Mouse (Mus musculus) kidney, postnatal 4 days (tissue): ENCODE data around the gene Smyd3.

Source experiments
- DNase-seq, 2 experiments: peaks; one replicate each; pipeline ENCODE4 v3.0.0; 2021; ENCODE audit warnings: mixed read lengths in 2 of 2

Smyd3 gene

DNA sequence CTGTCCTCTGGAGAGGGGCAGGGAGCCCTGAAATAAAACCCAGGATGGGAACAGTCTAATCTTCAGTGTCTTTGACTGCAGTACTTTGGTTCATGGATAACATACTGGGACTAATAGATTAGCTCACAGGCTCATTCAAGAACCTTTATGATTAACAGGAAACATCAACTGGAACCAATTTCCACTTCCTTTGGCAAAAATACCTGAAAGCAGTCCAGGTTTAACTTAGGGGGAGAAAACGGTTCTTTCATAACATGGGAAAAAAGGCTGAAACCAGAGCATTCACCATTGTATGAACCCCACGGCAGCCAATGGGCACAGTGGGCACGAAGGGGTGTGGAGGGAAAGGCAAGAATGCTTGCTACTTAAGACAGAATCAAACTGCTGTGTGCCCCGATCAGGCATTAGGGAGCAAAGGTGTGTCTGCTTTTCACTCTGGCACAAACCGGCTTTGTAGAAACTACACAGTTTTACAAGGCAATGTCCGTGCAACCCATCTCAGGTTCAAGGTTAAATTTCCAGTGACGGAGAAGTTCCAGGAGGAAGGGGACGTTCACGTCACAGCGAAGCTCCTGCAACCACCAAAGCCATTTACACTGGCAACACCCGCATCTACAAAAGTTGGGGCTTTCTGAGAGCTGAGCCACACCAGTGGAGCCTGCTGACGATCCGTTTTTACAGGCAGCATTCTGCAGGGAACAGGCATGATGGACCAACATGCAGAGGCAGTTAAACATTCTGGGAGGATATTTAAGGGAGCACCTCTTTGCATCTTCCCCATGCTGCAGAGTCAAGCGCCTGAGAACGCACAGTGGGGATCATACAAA, 458.3 kb downstream of the Smyd3 start:
- DNase-seq = peak in 1 of 2 experiments; percentile 26

DNA sequence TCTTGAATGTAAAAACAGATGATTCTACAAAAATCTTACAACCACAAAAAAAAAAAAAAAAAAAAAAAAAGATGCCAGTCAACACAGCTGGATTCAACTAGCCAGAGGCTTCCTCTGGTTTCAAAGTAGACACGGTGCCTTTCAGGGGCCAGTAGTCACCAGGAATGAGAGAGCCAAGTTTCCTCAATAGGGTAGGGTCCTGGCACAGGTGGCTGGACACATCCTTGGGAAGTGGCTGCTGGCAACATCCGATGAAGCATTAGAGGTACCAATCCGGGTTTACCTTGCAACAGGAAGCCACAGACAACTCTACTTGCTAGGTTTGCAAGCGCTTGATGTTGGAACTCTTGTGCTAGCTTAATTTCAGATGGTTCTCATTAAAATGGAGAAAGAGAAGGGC, 459.2 kb downstream of the Smyd3 start:
- no peak for DNase-seq

DNA sequence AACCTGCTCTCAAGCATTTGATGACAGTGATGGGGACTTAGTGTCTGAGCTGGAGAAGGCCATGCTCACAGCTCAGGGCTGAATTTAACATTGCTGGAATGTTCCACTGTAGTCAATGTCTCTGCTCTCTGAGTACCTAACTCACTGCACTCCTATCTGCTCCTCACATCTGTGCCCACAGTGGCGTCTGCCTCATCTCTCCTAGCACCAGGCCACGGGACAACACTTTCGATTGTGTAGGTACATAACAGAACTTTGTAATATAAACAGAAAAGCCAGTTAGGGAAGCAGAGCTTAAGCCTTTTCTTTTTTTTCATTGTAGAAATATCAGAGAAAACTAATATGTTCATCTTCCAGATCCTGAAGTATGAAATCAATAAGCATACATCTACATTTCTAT, 462.1 kb downstream of the Smyd3 start:
- no peak for DNase-seq

DNA sequence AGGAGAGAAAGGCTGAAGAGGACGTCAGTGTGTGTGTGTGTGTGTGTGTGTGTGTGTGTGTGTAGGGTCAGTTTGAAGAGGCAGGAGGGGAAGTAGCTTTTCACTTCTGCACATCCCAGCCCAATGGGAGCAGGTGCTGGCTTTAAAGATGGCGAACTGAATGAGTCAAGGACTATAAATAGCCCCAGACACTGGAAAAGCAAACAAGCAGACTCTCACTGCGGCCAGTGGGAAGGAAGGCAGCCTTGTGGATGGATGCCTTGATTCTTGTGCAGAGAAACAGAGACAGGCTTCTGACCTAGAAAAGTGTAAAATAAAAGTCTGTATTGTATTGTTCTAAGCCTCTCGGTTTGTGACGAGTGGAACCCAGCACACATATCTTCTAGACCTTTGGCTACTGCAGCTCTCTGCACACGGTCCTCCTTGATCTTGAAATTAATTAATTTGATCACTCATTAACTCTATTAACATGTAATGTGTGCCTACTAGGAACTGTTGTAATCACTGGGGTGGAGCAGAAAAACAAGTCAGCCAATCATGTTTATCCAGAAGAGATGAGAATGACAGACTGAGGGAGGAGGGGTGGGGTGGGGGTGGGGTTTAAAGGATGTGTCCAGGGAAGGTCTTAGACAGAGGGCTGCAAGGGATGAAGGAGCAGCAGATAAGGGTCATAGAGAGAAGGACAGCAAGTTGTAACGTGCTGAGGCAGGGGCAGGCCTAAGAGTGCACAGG, 463.3 kb downstream of the Smyd3 start:
- peak in 1 of 2 experiments; percentile 15 for DNase-seq

DNA sequence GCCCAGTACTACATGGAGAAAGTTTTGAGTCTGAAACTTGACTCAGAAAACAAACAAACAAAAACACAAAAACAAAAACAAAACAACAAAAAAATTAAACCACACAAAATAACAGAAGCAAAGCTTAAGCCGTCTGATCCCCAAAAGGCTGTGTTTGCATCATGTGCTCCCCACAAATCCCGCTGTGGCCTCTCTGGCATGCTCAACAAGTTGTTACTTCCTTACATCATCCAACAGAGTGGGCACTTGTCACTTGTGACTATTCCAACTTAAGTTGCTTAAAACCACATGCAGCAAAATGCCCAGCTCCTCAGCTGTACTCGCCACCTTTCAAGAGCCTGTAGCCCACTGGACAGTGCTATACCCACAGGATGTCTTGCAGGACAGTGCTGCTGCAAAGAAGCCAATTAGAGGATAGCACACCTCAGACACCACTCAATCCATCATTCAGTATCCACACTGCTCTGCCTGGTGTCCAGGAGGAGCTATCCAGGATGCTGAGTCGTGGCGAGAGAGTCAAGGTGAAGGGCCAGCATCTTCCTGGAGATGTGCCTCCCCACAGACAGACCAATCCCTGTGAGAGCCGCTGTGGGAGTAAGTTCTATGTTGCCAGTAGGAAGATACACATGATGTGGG, 465.2 kb downstream of the Smyd3 start:
- no peak for DNase-seq

DNA sequence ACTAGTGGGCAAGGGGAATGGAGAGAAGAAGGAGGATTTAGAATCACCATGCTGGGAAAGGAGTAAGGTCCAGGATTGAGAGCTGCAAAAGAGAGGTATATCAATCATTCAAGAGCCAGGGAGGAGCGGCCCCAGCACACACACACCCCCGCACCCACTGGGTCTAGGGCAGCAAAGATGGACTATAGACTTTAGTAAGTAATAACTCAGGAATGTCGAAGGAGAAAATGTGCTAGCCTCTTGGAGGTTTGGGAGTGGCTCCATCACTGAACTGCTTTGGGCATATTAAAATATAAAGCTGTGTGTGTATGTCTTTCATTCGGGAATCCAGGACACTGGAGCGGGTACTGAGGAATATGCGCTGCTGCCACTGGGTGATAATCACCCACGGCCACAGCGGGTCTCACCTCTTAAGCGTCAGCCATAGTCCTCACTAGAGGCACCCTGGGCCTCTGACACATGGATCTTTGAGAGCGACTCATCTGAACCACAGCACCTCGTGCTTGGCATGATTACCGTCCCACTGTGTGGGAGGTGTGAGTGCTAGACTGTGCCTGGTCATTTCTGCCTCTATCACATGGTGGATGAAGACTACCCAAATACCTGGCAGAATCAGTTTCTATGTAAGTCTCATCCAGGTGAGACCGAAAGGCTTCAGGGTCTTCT, 469.8 kb downstream of the Smyd3 start:
- no peak for DNase-seq

DNA sequence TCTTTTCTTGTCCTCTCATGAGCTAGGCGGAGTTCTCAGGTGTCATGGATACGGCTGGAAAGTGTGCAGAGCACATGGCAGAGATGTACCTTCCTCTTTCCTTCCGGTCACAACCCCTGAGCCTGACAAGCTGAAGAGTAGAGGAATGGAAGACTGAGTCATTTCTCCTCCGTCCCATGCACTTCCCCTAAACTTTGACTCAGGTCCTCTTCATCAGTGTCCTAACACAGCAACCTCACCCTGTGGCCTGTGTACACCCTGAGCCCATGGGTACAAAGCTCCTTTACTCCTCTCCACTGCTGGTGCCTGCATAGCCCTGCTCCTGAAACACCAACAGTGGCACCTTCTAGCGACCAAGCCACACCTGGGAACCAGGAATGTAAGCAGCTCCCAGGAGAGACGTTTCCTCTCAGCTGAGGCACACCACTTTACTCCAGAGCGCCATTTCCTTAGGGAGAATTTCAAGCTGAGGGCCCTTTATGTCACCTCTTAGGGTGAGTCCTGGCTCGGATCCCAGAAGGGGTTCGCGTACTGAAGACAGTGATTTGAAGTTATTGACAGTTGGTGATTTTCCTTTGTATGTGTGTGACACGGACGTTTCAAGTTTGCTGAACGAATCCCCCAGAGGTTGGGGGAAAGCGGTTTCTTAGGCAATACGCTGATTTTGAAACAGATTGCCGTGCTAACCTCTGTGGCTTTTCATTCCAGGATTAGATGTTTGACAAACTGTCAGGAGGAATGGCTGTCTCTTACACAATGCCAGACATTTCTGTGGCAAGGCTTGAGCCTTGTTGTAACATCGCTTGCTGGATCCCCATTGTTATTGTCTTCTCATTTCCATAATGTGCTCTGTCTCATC, 471.8 kb downstream of the Smyd3 start:
- no peak for DNase-seq

DNA sequence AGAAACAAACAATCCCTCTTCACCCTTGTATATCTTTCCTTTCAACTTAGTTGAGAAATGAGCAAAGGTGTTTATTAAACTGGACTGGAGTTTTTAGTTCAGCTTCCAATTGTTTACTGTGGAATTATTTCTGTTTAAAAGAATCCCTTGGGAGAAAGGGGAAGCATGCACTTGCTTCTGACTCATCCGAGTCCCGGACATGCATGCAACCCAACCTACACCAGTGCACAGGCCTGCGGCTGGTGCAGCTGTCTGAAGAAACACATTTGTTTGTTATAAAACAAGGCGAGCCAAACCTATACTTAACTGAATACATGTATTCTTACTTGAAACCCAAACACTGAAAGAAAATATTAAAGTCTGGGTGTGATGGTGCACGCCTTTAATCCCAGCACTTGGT, 473.7 kb downstream of the Smyd3 start:
- DNase-seq = no peak

DNA sequence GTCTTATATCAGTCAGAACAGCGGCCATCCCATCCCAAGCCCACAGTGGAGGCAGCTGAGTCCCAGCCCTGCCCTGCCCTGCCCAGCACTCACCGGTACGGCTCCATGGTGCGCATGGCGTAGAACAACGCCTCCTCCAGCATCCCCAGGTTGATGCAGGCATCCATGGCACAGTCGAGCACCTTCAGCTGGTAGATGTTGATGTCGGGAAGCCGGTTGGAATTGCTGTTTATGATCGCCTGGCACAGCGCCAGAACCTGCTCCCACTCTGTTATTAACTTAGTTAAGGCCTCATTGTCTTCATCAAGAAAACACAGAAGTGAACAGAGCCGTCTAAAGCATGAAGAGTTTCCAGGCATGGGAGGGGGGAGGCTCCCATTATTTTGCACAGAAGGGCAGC, 474.2 kb downstream of the Smyd3 start:
- DNase-seq = peak; percentile 57 to 65

DNA sequence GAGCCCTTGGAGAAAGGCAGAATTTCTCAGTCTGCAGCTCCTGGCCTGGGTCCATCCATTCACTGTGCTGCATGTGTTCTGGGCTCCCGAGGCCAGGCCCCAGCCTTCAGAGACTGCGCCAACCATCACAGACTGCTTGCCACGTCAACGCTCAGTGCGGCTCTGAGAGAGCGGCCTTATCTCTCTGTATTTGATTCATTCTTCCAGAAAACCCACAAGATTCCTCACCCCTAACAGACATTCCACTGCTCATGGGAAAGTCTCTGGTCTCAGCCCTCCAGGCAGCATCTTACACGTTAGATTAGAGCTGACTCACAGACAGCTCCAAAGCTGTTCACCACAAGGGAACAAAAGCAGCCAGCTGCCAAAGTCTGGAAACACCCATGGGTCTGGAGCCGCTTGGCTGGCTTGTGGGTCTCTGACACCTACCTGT, 475.9 kb downstream of the Smyd3 start:
- DNase-seq = peak; percentile 62 to 73

DNA sequence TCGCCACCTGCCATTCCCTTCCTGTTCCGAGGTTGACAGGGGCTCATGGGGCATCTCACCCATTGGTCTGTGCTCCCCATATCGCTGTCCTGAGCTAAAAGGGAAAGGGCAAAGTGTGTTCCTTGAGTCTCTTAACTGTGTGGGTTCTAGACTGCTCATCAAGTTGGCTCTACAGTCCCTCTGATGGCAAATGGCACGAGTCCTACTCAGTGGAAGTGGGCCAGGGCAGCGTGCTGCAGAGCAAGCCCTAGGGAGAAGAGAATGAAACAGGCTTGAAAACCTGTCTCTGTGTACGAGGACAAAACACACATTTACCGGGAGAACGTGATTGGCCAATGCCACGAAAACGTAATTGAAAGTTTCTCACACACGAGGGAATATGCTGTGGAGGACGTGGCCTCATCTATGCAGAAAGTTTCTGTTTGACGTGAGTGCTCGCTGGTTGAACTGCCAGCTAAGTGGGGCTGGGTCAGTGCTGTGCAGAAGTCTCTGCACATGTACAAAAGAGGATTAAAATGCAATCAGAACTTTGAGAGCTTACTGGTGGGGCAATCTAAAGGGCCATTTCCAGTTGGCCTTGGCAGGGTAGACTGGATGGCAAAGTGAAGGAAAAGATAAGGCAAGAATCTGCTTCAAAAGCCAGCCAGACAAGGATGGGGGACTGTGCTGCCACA, 476.5 kb downstream of the Smyd3 start:
- DNase-seq = no peak

DNA sequence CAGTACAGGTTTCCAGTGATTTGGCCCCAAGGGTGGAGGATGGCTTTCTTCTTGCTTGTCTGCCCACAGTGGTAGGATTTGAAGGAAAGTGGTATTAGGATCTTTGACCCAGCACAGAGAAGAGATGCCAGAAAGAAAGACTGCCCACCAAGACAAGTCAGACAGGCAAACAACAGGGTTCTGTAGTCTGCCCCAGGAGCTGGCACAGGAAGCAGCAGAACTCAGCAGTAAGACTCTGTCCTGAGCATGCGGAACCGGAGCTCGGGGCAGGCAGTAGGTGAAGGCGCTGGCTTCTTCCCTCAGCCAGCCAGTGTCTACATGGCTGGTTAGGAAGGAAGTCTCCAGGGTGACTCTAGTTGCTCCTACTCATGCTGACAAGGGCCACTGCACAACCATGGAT, 479.0 kb downstream of the Smyd3 start:
- DNase-seq = no peak

DNA sequence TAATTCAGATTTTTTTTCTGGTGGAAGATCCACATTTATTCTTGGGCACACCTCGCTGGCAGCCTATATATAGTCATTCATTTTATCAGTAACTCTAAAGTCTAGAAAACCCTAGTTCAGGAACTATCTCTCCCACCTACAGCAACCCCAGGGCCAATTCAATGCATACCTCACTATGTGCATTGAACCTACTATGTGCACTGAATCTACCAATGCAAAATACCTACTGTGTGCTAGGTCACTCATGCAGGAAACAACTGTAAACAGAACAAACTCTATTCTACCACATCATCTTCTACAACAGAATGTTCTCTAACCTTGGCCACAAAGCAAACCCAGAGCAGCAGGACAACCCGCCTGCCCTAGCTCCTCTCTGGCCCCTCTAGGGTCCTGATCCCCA, 484.9 kb downstream of the Smyd3 start:
- no peak for DNase-seq

DNA sequence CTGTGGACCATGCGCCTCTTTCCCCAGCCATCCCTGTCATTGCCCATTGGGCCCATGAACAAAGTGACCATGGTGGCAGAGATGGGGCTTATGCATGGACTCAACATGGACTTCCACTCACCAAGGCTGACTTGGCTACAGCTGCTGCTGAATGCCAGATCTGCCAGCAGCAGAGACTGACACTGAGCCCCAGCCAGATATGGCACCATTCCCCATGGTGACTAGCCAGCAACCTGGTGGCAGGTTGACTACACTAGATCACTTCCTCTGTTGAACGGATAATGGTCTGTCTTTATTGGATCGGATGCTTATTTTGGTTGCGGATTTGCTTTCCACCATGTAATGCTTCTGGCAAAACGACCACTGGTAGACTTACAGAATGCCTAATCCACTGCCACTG, 486.3 kb downstream of the Smyd3 start:
- no peak for DNase-seq

DNA sequence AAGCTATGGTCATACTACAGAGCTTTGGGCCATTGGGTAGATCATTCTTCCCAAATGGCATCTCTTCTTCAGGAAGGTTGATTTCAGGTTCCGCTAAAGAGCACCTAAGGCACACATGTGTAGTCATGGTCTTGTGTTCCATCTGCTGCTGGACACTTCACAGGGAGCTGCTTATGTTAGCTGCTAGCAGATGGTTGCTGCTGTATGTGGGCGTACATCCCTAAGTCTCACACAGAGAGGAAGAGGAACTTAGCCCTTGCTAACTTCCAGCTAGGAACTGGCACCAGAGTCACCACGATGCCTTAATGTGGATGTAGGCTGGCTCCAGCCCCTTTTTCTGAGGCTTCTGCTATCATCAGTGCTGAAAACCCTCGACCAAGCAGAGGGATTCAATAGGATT, 491.2 kb downstream of the Smyd3 start:
- no peak for DNase-seq

DNA sequence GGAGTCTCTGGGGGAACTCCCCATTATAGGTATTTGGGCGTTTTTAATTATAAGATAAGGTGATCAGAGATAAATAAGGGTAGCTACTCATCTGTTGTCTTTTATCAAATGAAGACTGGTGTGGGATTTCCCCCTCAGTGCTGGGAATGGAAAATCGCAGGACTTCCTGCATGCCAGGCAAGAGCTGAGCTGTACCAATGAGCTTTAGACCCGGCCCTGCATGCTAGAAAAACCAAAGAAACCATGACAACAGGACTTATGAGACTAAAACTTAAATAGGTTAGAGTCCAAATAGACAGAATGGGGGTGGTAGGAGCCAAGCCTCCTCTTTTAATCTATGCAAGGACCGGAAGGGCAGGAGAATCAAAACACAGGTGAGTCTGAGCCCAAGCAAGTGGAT, 492.7 kb downstream of the Smyd3 start:
- no peak for DNase-seq

DNA sequence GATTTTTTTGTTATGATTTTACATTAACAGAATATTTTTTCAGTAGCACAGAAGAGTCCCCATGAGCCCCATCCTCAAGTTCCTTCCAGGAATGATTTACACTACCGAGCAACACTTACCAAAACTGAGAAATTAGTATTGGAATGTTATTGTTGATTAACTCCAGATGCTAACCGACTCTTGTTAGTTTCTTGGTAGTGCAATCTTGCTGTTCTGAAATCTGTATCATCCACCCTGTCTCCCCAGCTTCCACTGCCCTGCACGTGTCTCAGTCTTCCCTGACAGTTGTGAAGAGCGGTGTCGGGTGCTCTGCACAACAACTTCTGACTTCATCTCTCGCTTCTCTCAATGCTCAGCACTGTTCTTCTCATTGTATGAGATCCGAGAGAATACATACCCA, 494.4 kb downstream of the Smyd3 start:
- no peak for DNase-seq

DNA sequence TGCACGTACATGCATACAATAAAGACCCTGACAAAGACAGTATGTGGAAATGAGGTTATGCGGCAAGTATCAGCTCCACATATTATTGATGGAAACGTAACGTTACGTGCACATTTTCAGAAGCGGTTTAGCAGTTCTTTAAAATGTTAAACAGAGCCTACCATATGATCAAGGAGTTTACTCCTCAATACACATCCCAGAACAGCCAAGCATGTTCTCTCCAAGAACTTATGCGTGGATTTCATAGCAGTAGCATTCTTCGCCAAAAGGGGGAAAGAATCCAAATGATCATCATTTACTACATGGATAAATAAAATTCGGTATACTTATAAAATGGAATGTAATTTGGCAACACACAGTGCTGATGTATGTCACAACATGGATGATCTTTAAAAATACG, 500.4 kb downstream of the Smyd3 start:
- no peak for DNase-seq

DNA sequence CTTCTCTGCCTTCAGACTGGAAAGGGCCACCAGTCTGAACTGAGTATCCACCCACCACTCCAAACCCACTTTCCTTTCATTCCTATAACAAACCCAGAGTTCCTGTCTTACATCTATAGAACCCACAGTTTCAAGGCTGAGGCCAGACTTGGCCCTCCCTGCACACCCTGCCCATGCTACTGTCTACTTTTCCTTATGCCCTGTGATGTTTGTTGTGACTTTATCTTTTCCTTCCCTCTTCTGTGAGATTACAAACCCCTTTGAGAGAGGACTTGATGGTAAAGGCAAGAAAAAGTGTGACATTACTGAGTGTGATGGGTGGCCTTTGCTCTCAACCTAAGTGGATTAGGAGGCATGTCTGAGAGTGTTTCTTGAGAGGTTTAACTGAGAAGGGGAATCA, 504.8 kb downstream of the Smyd3 start:
- no peak for DNase-seq

DNA sequence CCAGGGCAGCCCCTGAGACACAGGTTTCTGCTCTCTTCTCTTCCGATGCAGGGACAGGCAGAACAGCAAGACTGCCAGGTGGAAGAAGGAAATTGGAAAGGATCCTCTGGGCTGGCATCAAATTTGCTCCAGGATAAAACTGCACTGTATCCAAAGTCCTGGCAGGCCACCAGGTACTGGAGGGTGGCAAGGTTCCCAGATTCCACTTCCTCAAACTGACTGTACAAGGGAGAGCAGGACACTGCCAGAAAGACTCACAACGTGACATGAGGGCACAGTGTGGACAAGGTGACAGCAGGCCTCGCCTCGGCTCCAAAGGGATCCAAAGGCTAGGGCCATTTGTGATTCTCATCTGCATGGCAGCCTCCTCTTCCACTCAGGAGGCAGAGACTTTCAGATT, 505.6 kb downstream of the Smyd3 start:
- DNase-seq = no peak

DNA sequence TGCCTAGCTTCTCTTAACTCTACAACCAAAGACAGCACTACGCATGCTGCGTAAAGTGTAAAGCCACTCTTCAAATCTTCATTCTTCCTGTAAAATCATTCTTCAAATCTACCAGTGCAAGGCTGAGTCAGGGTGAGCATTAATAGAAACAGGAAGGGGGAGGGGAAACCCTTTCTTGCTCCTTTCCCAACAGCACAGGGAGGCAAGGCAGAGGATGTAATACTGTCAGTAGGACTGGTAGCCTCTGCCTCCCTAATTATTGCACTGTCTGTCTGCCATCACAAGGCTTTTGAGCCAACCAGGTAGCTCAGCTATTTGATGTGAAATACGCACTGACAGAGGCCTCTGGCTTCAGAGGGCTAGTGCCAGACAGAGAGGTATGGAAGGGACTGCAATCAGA, 507.1 kb downstream of the Smyd3 start:
- DNase-seq = no peak

DNA sequence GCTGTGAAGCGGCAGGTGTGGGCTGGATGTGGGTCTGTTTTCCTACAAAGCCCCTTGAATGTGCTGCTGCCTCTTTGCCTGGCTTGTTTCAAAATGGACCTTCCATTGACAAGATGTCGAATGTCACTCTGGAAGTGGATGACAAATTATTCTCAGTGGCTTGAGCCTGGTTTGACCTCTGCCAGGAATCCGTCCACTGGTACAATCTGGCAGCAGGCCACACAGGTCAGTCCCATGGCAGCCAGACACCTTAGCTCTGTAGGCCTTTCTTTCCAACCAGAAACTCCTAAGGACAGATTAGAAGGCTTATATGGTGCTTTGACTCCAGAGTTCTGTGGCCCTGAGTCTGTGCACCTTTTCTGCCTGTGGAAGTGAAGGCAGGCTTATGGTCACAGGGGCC, 507.9 kb downstream of the Smyd3 start:
- DNase-seq = no peak
